Mouse (Mus musculus): Measurements from ENCODE around the gene Treml4.

Treml4 gene

GRCm38 (mm10) chr17:48263741-48264362 lies at the start of gene Treml4:
TSS of gene Treml4 (plus strand) at chr17:48264295.
- no peak for DNase-seq

- DNase-seq = no peak
Observed at GRCm38 (mm10) chr17:48215429-48215828, 48.7 kb upstream of the Treml4 start.

- no peak for DNase-seq
Observed at GRCm38 (mm10) chr17:48230680-48231079, 33.4 kb upstream of the Treml4 start.

- no peak for DNase-seq
Observed at GRCm38 (mm10) chr17:48232518-48232917, 31.6 kb upstream of the Treml4 start, which contains the start of gene Trem1. TSS of gene Trem1 (plus strand) at chr17:48232768.

GRCm38 (mm10) chr17:48233789-48234188 lies 30.3 kb upstream of the Treml4 start:
- DNase-seq = no peak

- no peak for DNase-seq
Observed at GRCm38 (mm10) chr17:48234550-48234949, 29.5 kb upstream of the Treml4 start.

GRCm38 (mm10) chr17:48235773-48236370 lies 28.2 kb upstream of the Treml4 start:
- DNase-seq = no peak

GRCm38 (mm10) chr17:48237621-48238020 lies 26.5 kb upstream of the Treml4 start:
- DNase-seq = no peak

GRCm38 (mm10) chr17:48247221-48247928 lies 16.7 kb upstream of the Treml4 start, which contains the start of gene Trem3:
TSS of gene Trem3 (plus strand) at chr17:48247777.
- DNase-seq = no peak

- DNase-seq = no peak
Observed at GRCm38 (mm10) chr17:48249039-48249438, 15.1 kb upstream of the Treml4 start.

- DNase-seq = no peak
Observed at GRCm38 (mm10) chr17:48249501-48249900, 14.6 kb upstream of the Treml4 start.

GRCm38 (mm10) chr17:48250631-48251030 lies 13.5 kb upstream of the Treml4 start:
- DNase-seq = no peak

GRCm38 (mm10) chr17:48256575-48256974 lies 7.5 kb upstream of the Treml4 start:
- DNase-seq = no peak

GRCm38 (mm10) chr17:48261868-48262267 lies 2.2 kb upstream of the Treml4 start:
- DNase-seq = no peak

GRCm38 (mm10) chr17:48264662-48265061 lies 567 bp downstream of the Treml4 start:
- DNase-seq = no peak

GRCm38 (mm10) chr17:48266138-48266537 lies 2.0 kb downstream of the Treml4 start:
- no peak for DNase-seq

- no peak for DNase-seq
Observed at GRCm38 (mm10) chr17:48266610-48267304, 2.7 kb downstream of the Treml4 start.

GRCm38 (mm10) chr17:48267591-48267990 lies 3.5 kb downstream of the Treml4 start:
- no peak for DNase-seq

GRCm38 (mm10) chr17:48268276-48268675 lies 4.2 kb downstream of the Treml4 start:
- DNase-seq = no peak

GRCm38 (mm10) chr17:48269833-48270232 lies 5.7 kb downstream of the Treml4 start:
- DNase-seq = no peak

GRCm38 (mm10) chr17:48272158-48272557 lies 8.1 kb downstream of the Treml4 start:
- DNase-seq = no peak

- no peak for DNase-seq
Observed at GRCm38 (mm10) chr17:48272598-48272997, 8.5 kb downstream of the Treml4 start.

- DNase-seq = no peak
Observed at GRCm38 (mm10) chr17:48274098-48274497, 10.0 kb downstream of the Treml4 start.
